Mouse (Mus musculus) liver, adult 10 weeks (tissue): Measurements from ENCODE around the gene Fra10ac1. TPM values are rescaled to one million over a fixed set of nuclear protein-coding genes. Genes with fewer than 3 reads are reported as not detected.

Experiments
- polyA plus RNA-seq: library from polyadenylated mRNA; stranded (reverse); fragments of 350-450 nt; fragmentation: Illumina TruSeq; extraction: RNeasy Lipid Tissue Mini Kit (QIAGEN cat#74804); gene quantifications from one replicate; pipeline ENCODE4 v1.2.3, GENCODE M21; 2014; ENCODE audit warnings: low read depth, low replicate concordance

Gene Fra10ac1
- polyA plus RNA-seq: 42.4 TPM

DNA sequence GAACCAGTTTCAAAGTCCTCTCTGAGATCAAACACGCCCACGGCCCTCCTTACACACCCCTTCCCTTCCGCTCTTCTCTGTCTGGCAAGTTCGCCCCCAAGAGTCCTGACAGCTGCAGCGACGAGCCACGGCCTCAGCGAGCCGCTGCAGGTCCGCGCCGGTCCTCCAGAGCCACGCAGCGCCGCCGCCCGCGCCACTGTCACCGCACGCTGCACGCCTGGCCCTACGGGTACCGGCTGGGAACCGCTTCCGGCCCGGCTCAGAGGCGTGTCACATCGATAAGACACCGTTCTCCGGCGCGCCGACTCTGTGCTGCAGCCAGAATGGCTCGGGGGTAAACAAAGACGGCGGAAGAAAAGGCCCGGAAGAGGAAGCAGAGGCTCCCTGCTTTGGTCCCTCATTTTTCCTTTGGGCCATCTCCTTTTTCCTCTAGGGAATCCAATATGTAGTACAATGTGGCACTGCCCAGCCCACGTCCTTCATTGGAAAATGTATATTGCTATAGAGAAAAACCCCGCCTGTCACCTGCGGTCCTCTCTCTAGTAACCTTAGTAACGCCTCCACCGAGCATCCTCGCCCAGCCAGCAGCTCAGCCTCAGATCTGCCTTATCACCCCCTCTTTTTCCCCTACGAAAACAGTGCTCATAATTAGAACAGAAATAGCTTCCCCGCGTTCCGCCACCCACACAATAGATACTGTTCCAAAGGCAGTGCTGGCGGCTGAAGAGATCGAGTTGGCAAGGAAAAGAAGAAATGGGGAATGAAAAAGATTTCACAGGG lies at the start of gene Fra10ac1:
TSS of gene Fra10ac1 (minus strand) at position 252 of the 780 bp plus-strand sequence.

DNA sequence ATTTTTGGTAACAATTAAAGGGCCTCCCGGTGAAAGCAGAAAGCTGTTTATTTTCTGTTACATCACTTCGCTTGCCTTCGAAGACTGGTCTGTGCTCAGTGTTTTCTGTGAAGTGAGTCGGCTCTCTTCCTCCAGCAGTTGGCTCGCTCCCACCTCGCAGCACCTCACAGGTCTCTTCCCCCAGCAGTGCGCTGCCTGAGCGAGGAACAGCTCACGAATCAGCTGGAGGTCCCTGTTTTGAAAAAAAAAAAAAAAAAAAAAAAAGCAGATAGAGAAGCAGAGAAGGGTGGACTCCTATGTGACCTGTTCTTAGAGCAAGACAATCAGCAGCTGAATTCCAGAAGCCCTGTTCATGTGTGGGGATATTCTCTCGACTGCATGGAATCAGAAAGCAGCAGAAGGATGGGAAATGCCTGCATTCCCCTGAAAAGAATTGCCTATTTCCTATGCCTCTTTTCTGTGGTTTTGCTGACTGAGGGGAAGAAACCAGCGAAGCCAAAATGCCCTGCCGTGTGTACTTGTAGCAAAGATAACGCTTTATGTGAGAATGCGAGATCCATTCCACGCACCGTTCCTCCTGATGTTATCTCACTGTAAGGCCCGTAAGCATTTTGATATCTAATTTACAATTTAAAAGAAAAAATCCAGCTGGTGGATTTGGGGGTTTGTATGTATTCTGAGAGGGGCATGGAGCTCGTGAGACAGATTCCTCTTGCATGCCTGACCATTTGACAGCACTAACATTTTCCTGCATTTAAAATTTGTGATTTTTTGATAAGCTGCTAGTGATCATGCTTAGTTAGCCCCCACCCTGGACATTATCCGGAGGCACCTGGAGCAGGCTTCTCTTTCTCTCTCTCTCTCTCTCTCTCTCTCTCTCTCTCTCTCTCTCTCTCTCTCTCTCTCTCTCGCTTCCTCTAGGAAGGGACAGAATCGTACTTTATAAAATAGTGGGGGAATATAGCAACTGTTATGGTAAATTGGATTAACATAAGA lies 40.8 kb upstream of the Fra10ac1 start, which contains the start of gene Lgi1:
TSS of gene Lgi1 (plus strand) at position 32 of the 996 bp plus-strand sequence.

Other genes starting within 250 kb of the Fra10ac1 start
- 1.8 TPM for gene Myof, start 180.6 kb downstream of the Fra10ac1 start, polyA plus RNA-seq
- not detected for gene Cep55, start 169.1 kb downstream of the Fra10ac1 start, polyA plus RNA-seq
- gene Ffar4, start 127.1 kb downstream of the Fra10ac1 start, polyA plus RNA-seq: 0.37 TPM
- 4,133 TPM for gene Rbp4, start 98.9 kb downstream of the Fra10ac1 start, polyA plus RNA-seq
- gene Pde6c, start 91.4 kb downstream of the Fra10ac1 start, polyA plus RNA-seq: 0.48 TPM
- gene Lgi1, start 40.4 kb upstream of the Fra10ac1 start, polyA plus RNA-seq: not detected
- 33.1 TPM for gene Slc35g1, start 171.8 kb upstream of the Fra10ac1 start, polyA plus RNA-seq